Mouse (Mus musculus): ENCODE measurements around the gene Wdr35. TPM values are rescaled to one million over a fixed set of nuclear protein-coding genes. Genes with fewer than 3 reads are reported as not detected.
A peak's percentile ranks its signal among the peaks of the same experiment; 100 is the strongest.

Wdr35 gene
- polyA plus RNA-seq, 1 experiment from 2014 or later = 21.4 TPM

DNA sequence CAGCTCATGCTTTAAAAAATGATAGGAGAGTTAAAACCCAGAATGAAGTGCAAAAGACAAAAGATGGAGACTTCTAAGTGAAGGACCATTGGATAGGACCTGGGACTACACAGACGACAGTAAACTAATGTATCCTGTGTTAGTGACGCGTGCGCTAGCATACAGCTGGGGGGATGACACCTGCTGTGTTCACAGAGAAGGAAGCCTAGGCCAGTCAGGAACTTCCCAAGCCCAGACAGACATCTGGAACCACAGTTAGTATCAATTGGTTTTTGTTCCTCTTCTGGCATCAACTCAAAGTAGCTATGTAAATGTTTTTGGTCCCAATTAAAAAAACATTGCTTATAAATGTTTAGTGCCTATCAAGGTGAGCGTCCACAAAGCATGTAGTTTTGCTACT, 66.5 kb downstream of the Wdr35 start:
- DNase-seq (ENCODE audit: low spot score) = no peak
- 82% methylated on average over 5 of the region's 5 CpGs for WGBS
- no peak overlapping the region for H3K4me3 ChIP-seq
- H3K27me3 ChIP-seq (replicated peaks; ENCODE audit: low read depth, poor library complexity, severe bottlenecking) = no peaks in the 10 kb centered on the region
- peaks cover 14% of the 10 kb centered on the region for H3K36me3 ChIP-seq (replicated peaks)
- H3K4me1 ChIP-seq = peaks cover 2% of the 10 kb centered on the region; the same call in 1 of the 2 replicates
- H3K9me3 ChIP-seq = no peaks in the 10 kb centered on the region
- H3K27ac ChIP-seq (replicated peaks) = no peak overlapping the region

DNA sequence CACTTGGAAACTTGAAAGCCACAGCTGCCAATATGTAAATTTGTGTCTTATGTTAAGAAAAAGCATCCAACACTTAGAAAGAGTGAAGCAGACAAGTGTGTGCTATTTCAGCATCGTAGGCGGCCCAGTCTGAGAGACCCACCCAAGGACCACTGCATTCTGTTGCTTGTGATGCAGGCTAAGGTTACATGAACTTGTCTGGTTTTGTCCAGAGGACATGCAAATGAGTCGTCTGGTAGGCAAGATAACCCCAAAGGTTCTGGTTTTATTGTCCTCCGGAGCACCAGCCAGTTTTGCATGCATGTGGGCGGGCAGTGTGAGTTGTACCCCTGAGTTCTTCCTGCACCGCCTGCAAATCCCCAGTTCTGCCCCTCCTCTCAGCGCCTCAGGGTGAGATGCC, 67.0 kb downstream of the Wdr35 start:
- H3K27me3 ChIP-seq (replicated peaks; ENCODE audit: low read depth, poor library complexity, severe bottlenecking) = no peaks in the 10 kb centered on the region
- DNase-seq (ENCODE audit: low spot score) = no peak
- H3K36me3 ChIP-seq (replicated peaks) = peaks cover 14% of the 10 kb centered on the region
- H3K4me1 ChIP-seq = peaks cover 2% of the 10 kb centered on the region; the same call in 1 of the 2 replicates
- no peaks in the 10 kb centered on the region for H3K9me3 ChIP-seq
- WGBS = 70% methylated on average over 7 of the region's 7 CpGs
- no peak overlapping the region for H3K27ac ChIP-seq (replicated peaks)
- no peak overlapping the region for H3K4me3 ChIP-seq

- DNase-seq (ENCODE audit: low spot score) = no peak
- H3K27ac ChIP-seq (replicated peaks) = no peak overlapping the region
- H3K9me3 ChIP-seq = no peaks in the 10 kb centered on the region
- no peak overlapping the region for H3K4me3 ChIP-seq
- H3K4me1 ChIP-seq = peaks cover 2% of the 10 kb centered on the region; the same call in 1 of the 2 replicates
- H3K36me3 ChIP-seq (replicated peaks) = peaks cover 14% of the 10 kb centered on the region
- no peaks in the 10 kb centered on the region for H3K27me3 ChIP-seq (replicated peaks; ENCODE audit: low read depth, poor library complexity, severe bottlenecking)
- WGBS = 84% methylated on average over 5 of the region's 5 CpGs
These were observed 68.6 kb downstream of the Wdr35 start for GRCm38 (mm10) chr12:9042316-9042715.

GRCm38 (mm10) chr12:9042759-9043158, 69.1 kb downstream of the Wdr35 start:
- DNase-seq (ENCODE audit: low spot score) = no peak
- H3K4me1 ChIP-seq = peaks cover 2% of the 10 kb centered on the region; the same call in 1 of the 2 replicates
- 90% methylated on average over 3 of the region's 3 CpGs for WGBS

GRCm38 (mm10) chr12:9044666-9045065, 71.0 kb downstream of the Wdr35 start:
- Histone ChIP-seq H3K27me3 (replicated peaks; ENCODE audit: low read depth, poor library complexity, severe bottlenecking) (no peaks in the 10 kb centered on the region), H3K27ac (replicated peaks) (no peak overlapping the region), H3K4me1 (peaks cover 2% of the 10 kb centered on the region; the same call in 1 of the 2 replicates), H3K9me3 (no peaks in the 10 kb centered on the region), H3K4me3 (no peak overlapping the region), H3K36me3 (replicated peaks) (peaks cover 14% of the 10 kb centered on the region)
- 89% methylated on average over 7 of the region's 7 CpGs for WGBS
- no peak for DNase-seq (ENCODE audit: low spot score)

More at GRCm38 (mm10) chr12:9042759-9043158, 69.1 kb downstream of the Wdr35 start:
- Histone ChIP-seq H3K27me3 (replicated peaks; ENCODE audit: low read depth, poor library complexity, severe bottlenecking) (no peaks in the 10 kb centered on the region), H3K9me3 (no peaks in the 10 kb centered on the region), H3K36me3 (replicated peaks) (peaks cover 14% of the 10 kb centered on the region), H3K4me3 (no peak overlapping the region), H3K27ac (replicated peaks) (no peak overlapping the region)

- WGBS = 79% methylated on average over 4 of the region's 4 CpGs
- Histone ChIP-seq H3K9me3 (no peaks in the 10 kb centered on the region), H3K4me1 (peaks cover 7% of the 10 kb centered on the region), H3K36me3 (replicated peaks) (peaks cover 14% of the 10 kb centered on the region), H3K27ac (replicated peaks) (no peak overlapping the region), H3K4me3 (no peak overlapping the region), H3K27me3 (replicated peaks; ENCODE audit: low read depth, poor library complexity, severe bottlenecking) (no peaks in the 10 kb centered on the region)
- DNase-seq (ENCODE audit: low spot score) = no peak
These were observed 73.0 kb downstream of the Wdr35 start for GRCm38 (mm10) chr12:9046674-9047073.

DNA sequence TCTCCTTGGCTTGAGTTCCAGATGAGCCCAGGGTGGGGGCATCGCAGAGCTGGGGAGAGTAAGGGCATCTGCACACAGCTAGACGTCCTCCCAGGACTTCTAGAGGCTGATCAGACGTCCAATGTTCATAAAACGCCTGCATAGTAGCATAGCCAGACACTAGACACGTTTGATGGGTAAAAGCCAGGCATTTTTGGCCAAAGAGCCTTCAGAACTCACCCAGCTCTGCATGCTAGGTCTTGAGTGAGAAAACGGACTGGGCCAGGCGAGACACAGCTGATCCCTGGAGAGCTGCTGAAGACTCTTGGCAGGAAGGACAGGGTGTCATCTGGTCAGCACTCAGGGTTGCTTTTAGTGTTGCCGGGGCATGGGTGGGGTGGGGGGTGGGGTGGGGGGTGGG, 74.4 kb downstream of the Wdr35 start:
- Histone ChIP-seq H3K9me3 (no peaks in the 10 kb centered on the region), H3K27ac (replicated peaks) (no peak overlapping the region), H3K36me3 (replicated peaks) (peaks cover 11% of the 10 kb centered on the region), H3K4me1 (peaks cover 7% of the 10 kb centered on the region), H3K27me3 (replicated peaks; ENCODE audit: low read depth, poor library complexity, severe bottlenecking) (no peaks in the 10 kb centered on the region), H3K4me3 (no peak overlapping the region)
- DNase-seq (ENCODE audit: low spot score) = no peak
- 82% methylated on average over 8 of the region's 8 CpGs for WGBS

DNA sequence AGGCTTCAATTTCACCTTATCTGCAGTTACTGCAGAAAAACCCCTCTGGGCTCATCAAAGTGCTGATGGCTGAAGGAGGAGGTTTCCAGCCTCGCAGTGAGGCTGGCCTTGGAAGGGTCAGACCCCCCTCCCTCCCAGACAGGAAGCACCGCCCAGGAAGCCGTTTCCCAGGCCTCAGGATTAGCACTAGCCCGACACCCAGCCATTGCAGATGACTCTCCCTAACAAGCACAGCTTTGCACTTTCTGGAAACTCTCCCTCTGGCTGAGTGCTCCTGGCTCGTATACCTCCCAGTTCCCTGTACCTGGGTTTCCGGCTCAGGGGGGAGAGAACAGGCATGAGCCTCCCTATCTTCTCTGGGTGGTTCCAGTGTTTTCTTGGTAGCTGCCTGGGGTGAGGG, 77.1 kb downstream of the Wdr35 start:
- peak; percentile 26 for DNase-seq (ENCODE audit: low spot score)
- H3K36me3 ChIP-seq (replicated peaks) = no peaks in the 10 kb centered on the region
- H3K4me1 ChIP-seq = peaks cover 13% of the 10 kb centered on the region
- H3K9me3 ChIP-seq = no peaks in the 10 kb centered on the region
- 33% methylated on average over 6 of the region's 6 CpGs for WGBS
- H3K27ac ChIP-seq (replicated peaks) = no peak overlapping the region
- peaks cover 10% of the 10 kb centered on the region for H3K27me3 ChIP-seq (replicated peaks; ENCODE audit: low read depth, poor library complexity, severe bottlenecking)
- H3K4me3 ChIP-seq = no peak overlapping the region

GRCm38 (mm10) chr12:9052075-9052829, 78.6 kb downstream of the Wdr35 start:
- no peaks in the 10 kb centered on the region for H3K9me3 ChIP-seq
- DNase-seq (ENCODE audit: low spot score) = peak; percentile 84
- peaks cover 10% of the 10 kb centered on the region for H3K27me3 ChIP-seq (replicated peaks; ENCODE audit: low read depth, poor library complexity, severe bottlenecking)
- H3K4me3 ChIP-seq = no peak overlapping the region
- WGBS = 60% methylated on average over 8 of the region's 8 CpGs
- H3K27ac ChIP-seq (replicated peaks) = no peak overlapping the region
- H3K36me3 ChIP-seq (replicated peaks) = no peaks in the 10 kb centered on the region
- H3K4me1 ChIP-seq = peaks cover 13% of the 10 kb centered on the region

DNA sequence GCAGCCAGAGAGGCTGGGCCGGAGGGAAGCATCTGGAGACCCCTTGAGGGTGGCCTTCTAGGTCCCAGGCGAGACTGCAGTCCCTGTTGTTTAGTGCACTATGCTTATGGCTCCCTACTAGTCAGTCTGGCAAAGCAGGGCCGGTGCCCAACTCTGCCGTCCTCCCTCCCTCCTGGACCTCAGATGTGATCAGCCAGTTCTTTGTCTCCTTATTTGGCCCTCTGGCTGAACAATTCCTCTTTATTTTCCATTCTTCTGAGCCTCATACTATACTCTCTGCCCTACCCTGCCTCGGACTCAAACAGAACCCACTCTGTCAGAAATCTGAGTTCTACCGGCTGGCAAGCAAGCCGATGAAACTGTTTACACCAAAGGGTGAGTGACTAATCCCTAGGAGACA, 79.7 kb downstream of the Wdr35 start:
- Histone ChIP-seq H3K4me1 (peaks cover 13% of the 10 kb centered on the region), H3K36me3 (replicated peaks) (no peaks in the 10 kb centered on the region), H3K9me3 (no peaks in the 10 kb centered on the region), H3K27me3 (replicated peaks; ENCODE audit: low read depth, poor library complexity, severe bottlenecking) (peaks cover 10% of the 10 kb centered on the region), H3K27ac (replicated peaks) (no peak overlapping the region), H3K4me3 (no peak overlapping the region)
- WGBS = 42% methylated on average over 7 of the region's 7 CpGs
- no peak for DNase-seq (ENCODE audit: low spot score)

DNA sequence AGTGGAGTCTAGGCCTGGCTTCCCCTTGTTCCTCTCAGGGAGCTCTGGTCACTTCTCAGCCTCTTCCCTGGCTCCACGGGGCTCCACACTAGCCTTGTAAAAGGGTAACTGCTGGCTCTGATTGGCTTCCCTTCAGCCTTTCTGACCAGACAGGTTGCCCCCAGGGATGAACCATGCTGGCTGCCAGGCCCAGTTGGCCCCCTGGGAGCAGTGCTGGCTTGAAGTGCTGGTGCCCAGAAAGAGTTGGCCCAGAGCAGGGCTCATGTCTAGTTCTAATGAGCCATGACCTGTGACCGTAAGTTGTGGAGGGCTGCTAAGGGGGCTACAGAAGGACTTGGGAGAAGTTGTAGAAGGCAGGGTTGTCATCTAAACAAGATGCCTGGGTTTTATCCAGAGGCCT, 80.3 kb downstream of the Wdr35 start:
- Histone ChIP-seq H3K4me3 (no peak overlapping the region), H3K36me3 (replicated peaks) (no peaks in the 10 kb centered on the region), H3K9me3 (no peaks in the 10 kb centered on the region), H3K4me1 (peaks cover 13% of the 10 kb centered on the region), H3K27me3 (replicated peaks; ENCODE audit: low read depth, poor library complexity, severe bottlenecking) (peaks cover 10% of the 10 kb centered on the region), H3K27ac (replicated peaks) (peak overlapping the region; percentile 35)
- no peak for DNase-seq (ENCODE audit: low spot score)
- 63% methylated on average over 2 of the region's 2 CpGs for WGBS

- 75% methylated on average over 11 of the region's 11 CpGs for WGBS
- Histone ChIP-seq H3K27me3 (replicated peaks; ENCODE audit: low read depth, poor library complexity, severe bottlenecking) (peaks cover 10% of the 10 kb centered on the region), H3K36me3 (replicated peaks) (no peaks in the 10 kb centered on the region), H3K4me1 (peaks cover 13% of the 10 kb centered on the region), H3K4me3 (no peak overlapping the region), H3K9me3 (no peaks in the 10 kb centered on the region), H3K27ac (replicated peaks) (no peak overlapping the region; the same call in 1 of the 2 replicates)
- no peak for DNase-seq (ENCODE audit: low spot score)
These were observed 81.6 kb downstream of the Wdr35 start for GRCm38 (mm10) chr12:9055269-9055668.

DNA sequence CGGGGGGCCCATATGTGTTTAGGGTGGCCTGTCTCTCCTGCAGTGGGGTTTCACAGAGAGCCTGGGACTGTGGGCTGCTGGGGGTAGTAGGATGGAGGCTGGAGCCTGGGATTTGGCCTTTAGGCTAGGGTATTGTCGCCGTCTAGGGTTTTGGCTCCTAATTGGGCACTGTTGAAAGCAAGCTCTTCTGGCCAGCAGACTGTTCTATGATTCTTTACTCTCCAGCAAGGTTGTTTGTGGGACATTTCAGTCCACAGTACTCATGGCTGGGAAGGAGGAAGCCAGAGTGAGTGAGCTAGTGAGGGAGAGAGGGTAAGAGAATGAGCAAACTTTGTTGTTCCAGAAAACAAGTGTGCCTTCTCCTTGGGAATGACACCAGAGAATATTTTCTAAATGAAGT, 85.8 kb downstream of the Wdr35 start:
- peaks cover 2% of the 10 kb centered on the region; the same call in 1 of the 2 replicates for H3K27me3 ChIP-seq (replicated peaks; ENCODE audit: low read depth, poor library complexity, severe bottlenecking)
- no peaks in the 10 kb centered on the region for H3K9me3 ChIP-seq
- 89% methylated on average over 3 of the region's 3 CpGs for WGBS
- no peak for DNase-seq (ENCODE audit: low spot score)
- peaks cover under 1% of the 10 kb centered on the region; the same call in 1 of the 2 replicates for H3K4me1 ChIP-seq
- no peak overlapping the region for H3K27ac ChIP-seq (replicated peaks)
- H3K36me3 ChIP-seq (replicated peaks) = no peaks in the 10 kb centered on the region
- H3K4me3 ChIP-seq = no peak overlapping the region

All from embryonic facial prominence, embryonic 10.5 days (tissue).